Mouse (Mus musculus): Measurements from ENCODE around the gene Pom121l2. TPM values are rescaled to one million over a fixed set of nuclear protein-coding genes. Genes with fewer than 3 reads are reported as not detected.

The Pom121l2 gene
- polyA plus RNA-seq, 1 experiment from 2014 or later, result not detected

DNA sequence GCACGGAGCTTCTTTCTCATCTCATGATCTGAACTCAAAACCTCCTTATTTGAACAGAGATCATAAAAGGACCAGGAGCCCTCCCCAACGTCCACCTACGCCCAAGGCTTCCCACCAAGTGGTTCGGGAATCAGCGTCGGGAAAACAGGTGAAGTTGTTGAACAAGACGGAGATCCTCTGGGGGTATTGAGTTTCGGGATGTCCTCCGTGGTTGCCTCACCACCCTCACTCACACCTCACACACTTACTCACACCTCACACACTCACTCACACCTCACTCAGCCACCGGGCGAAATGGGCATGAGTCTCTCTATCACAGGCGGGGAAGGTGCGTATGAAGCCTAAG is 15.8 kb downstream of the Pom121l2 start:
- H3K9me3 ChIP-seq (replicated peaks), result no peaks in the 10 kb centered on the region
- peaks cover 35% of the 10 kb centered on the region for H3K4me1 ChIP-seq
- no peak for DNase-seq (ENCODE audit: low spot score)
- no peak overlapping the region for H3K27ac ChIP-seq (replicated peaks)
- under 1% methylated on average over 13 of the region's 13 CpGs for WGBS
- H3K27me3 ChIP-seq (ENCODE audit: low read depth, poor library complexity, severe bottlenecking), result peaks cover 90% of the 10 kb centered on the region
- no peaks in the 10 kb centered on the region for H3K36me3 ChIP-seq
- H3K4me3 ChIP-seq, result peak overlapping the region; percentile 55

DNA sequence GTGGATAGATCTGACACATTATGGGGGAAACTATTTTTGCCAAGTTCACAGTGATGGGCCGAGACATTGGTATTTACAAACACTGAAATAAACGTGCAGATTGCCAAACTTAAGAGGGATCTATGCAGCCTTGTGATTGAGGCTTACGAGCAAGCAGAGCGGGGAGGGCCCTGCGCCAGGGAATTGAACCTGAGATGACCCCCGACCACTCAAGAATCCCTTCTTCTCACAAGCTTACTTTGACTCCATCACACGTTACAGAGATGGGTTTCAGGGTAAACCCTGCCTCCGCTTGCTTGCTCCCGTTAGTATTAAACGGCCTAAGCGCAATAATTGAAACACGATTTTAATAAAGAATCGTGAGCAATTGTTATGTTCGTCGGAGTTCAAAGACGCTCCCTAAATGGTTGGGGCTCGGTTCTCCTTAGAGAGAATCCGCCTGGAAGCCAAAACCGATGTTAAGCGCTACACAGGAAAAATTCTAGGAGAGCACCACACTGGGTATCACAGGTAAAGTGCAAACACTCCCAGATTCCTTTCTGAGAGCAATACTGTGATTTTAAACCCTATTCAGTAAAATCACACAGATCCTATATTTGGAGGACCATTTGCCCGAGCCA is 16.3 kb downstream of the Pom121l2 start:
- Histone ChIP-seq H3K4me3 (peak overlapping the region; percentile 55), H3K27ac (replicated peaks) (no peak overlapping the region), H3K27me3 (ENCODE audit: low read depth, poor library complexity, severe bottlenecking) (peaks cover 93% of the 10 kb centered on the region), H3K36me3 (no peaks in the 10 kb centered on the region), H3K4me1 (peaks cover 35% of the 10 kb centered on the region), H3K9me3 (replicated peaks) (no peaks in the 10 kb centered on the region)
- peak; percentile 30 for DNase-seq (ENCODE audit: low spot score)
- under 1% methylated on average over 21 of the region's 21 CpGs for whole genome bisulfite sequencing

- no peak for DNase-seq (ENCODE audit: low spot score)
- WGBS, result 4% methylated on average over 4 of the region's 4 CpGs
- H3K27ac ChIP-seq (replicated peaks), result no peak overlapping the region
- H3K4me1 ChIP-seq, result peaks cover 35% of the 10 kb centered on the region
- no peaks in the 10 kb centered on the region for H3K36me3 ChIP-seq
- peaks cover 95% of the 10 kb centered on the region for H3K27me3 ChIP-seq (ENCODE audit: low read depth, poor library complexity, severe bottlenecking)
- no peaks in the 10 kb centered on the region for H3K9me3 ChIP-seq (replicated peaks)
- H3K4me3 ChIP-seq, result peak overlapping the region; percentile 55
These were observed 16.8 kb downstream of the Pom121l2 start for GRCm38 (mm10) chr13:21997821-21998220.

DNA sequence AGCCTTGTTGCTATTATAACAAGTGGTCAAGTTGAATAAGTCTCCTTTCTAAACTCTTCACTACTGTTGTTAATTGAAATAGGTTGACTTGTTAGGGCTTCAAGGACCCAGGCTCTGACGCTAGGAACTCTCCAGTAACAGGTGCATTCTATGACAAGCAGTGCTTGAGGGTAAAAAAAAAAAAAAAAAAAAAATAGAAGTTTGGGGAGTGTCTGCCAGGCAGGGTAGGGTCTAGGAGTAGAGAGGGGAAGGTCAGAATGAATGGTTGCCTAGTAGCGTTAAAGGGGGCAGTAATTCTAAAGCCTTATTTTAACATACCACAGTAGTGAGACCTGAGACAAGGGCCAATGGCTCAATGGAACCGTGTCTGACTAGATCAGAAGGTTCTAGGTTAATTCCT is 17.4 kb downstream of the Pom121l2 start:
- WGBS, result 18% methylated on average over 3 of the region's 3 CpGs
- peak; percentile 12 for DNase-seq (ENCODE audit: low spot score)
- H3K9me3 ChIP-seq (replicated peaks), result no peaks in the 10 kb centered on the region
- no peak overlapping the region for H3K27ac ChIP-seq (replicated peaks)
- no peaks in the 10 kb centered on the region for H3K36me3 ChIP-seq
- no peak overlapping the region for H3K4me3 ChIP-seq
- peaks cover 96% of the 10 kb centered on the region for H3K27me3 ChIP-seq (ENCODE audit: low read depth, poor library complexity, severe bottlenecking)
- peaks cover 35% of the 10 kb centered on the region for H3K4me1 ChIP-seq

GRCm38 (mm10) chr13:21999147-21999546 is 18.2 kb downstream of the Pom121l2 start:
- Histone ChIP-seq H3K4me3 (no peak overlapping the region), H3K4me1 (peaks cover 35% of the 10 kb centered on the region), H3K27ac (replicated peaks) (no peak overlapping the region), H3K36me3 (no peaks in the 10 kb centered on the region), H3K27me3 (ENCODE audit: low read depth, poor library complexity, severe bottlenecking) (peaks cover 96% of the 10 kb centered on the region), H3K9me3 (replicated peaks) (no peaks in the 10 kb centered on the region)
- WGBS, result 33% methylated on average over 4 of the region's 4 CpGs
- no peak for DNase-seq (ENCODE audit: low spot score)

DNA sequence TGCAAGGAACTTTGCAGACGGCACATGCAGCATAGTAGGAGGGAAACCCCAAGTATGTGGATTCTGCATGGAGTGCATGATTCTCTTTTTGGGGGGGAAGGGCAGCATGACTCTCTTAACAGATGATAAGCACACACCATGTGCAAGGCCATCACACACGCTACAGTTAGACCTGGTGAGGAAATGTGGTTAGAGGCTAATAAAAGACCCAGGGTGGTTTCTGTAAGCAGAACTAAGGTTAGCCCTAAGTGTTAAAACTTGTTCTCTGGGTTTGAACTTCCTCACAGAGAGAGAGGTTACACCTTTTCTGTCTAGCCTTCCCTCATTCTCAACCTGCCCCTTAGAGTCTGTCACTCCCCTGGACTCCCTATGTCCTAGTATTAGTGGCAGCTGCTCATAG is 20.4 kb downstream of the Pom121l2 start:
- H3K27me3 ChIP-seq (ENCODE audit: low read depth, poor library complexity, severe bottlenecking), result peaks cover 100% of the 10 kb centered on the region
- H3K36me3 ChIP-seq, result no peaks in the 10 kb centered on the region
- H3K4me1 ChIP-seq, result peaks cover 24% of the 10 kb centered on the region
- H3K9me3 ChIP-seq (replicated peaks), result no peaks in the 10 kb centered on the region
- H3K4me3 ChIP-seq, result no peak overlapping the region
- WGBS, result 55% methylated on average over 2 of the region's 2 CpGs
- no peak for DNase-seq (ENCODE audit: low spot score)
- no peak overlapping the region for H3K27ac ChIP-seq (replicated peaks)

GRCm38 (mm10) chr13:22001823-22002222 is 20.8 kb downstream of the Pom121l2 start:
- no peak for DNase-seq (ENCODE audit: low spot score)
- no peak overlapping the region for H3K27ac ChIP-seq (replicated peaks)
- H3K4me1 ChIP-seq, result peaks cover 25% of the 10 kb centered on the region
- H3K4me3 ChIP-seq, result no peak overlapping the region
- 32% methylated on average over 5 of the region's 5 CpGs for WGBS
- H3K36me3 ChIP-seq, result no peaks in the 10 kb centered on the region
- H3K27me3 ChIP-seq (ENCODE audit: low read depth, poor library complexity, severe bottlenecking), result peaks cover 100% of the 10 kb centered on the region
- H3K9me3 ChIP-seq (replicated peaks), result no peaks in the 10 kb centered on the region

DNA sequence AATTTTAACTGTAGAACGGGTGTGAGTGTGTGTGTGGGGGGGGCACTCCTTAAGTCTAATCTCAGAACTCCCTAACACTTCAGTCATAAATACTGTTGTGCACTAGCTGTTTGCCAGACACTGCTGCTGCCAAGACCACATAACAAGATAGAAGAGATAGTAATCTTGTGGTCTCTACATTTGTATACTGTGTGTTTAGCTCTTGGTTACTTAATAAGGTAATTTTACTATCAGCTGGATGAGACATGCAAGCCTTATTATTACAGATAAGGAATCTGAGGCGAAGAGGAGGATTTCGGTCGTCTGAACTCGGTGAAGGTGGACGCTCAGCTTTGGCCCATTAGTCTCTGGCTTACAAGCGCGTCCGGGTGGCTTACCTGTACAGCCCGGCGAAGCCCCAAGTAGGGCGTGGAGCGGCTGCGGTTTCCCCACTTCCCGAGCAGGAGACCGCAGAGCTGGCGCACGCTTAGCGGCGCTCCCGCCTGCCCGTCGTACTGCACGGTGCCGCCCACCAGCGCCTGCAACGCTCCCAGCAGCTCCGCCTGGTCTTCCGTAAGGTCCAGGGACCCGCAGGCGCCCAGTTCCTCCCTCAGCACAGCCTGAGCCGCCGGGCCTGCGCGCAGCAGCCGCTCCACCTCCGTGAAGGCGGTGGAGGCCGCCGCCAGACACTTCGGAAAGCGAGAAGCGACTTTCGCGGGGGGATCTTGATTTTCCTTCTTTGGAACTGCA is 24.8 kb downstream of the Pom121l2 start:
- DNase-seq (ENCODE audit: low spot score), result peak; percentile 64
- H3K4me1 ChIP-seq, result peaks cover 20% of the 10 kb centered on the region

DNA sequence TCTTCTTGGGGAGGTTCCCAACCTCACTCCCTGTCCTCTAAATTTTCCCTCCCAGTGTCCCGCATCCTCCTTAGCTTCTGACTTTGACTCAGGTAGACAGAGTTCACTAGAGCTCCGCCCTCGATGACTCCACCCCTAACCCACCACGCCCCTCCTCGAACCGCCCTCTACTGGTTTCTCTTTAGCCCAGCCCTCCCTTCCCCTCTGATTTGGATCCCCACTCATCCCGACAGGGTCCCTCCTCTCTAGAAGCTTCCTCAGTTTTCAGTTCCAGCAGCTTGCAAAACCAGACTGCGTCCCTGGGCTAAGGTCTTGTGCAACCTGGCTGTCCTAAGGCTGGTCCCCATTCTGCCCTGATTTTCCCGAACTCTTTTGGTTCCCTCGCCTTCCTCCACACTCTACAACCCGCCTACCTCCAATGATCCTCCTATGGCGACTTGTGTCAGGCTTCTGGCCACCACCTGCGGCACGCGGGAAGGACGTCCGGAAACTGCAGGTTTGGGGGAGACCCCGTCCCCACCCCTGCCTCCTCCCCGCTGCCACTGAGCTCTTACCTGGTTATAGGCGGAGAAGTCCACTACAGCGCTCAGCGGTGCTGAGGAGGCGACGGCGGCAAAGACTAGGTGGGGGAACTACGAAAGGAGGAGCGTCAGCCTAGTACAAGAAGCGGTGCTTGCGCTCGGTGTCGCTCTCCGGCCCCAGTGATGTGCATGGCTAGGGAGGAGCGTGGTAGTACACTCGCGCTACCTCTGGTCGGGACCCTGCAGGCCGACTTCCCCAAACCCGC is 25.5 kb downstream of the Pom121l2 start:
- under 1% methylated on average over 38 of the region's 38 CpGs for WGBS
- DNase-seq (ENCODE audit: low spot score), result peak; percentile 67
- no peaks in the 10 kb centered on the region for H3K36me3 ChIP-seq

More for the DNA sequence above, 24.8 kb downstream of the Pom121l2 start:
- WGBS, result under 1% methylated on average over 45 of the region's 45 CpGs
- Histone ChIP-seq H3K9me3 (replicated peaks) (no peaks in the 10 kb centered on the region), H3K4me3 (peak overlapping the region; percentile 65), H3K27me3 (ENCODE audit: low read depth, poor library complexity, severe bottlenecking) (peaks cover 100% of the 10 kb centered on the region), H3K36me3 (no peaks in the 10 kb centered on the region), H3K27ac (replicated peaks) (no peak overlapping the region)

GRCm38 (mm10) chr13:22007121-22007510 is 26.1 kb downstream of the Pom121l2 start:
- Histone ChIP-seq H3K27ac (replicated peaks) (no peak overlapping the region), H3K36me3 (no peaks in the 10 kb centered on the region), H3K4me3 (peak overlapping the region; percentile 65), H3K9me3 (replicated peaks) (no peaks in the 10 kb centered on the region), H3K27me3 (ENCODE audit: low read depth, poor library complexity, severe bottlenecking) (peaks cover 100% of the 10 kb centered on the region), H3K4me1 (peaks cover 20% of the 10 kb centered on the region)
- DNase-seq (ENCODE audit: low spot score), result no peak
- WGBS, result 2% methylated on average over 18 of the region's 18 CpGs

More for the DNA sequence above, 25.5 kb downstream of the Pom121l2 start:
- Histone ChIP-seq H3K27me3 (ENCODE audit: low read depth, poor library complexity, severe bottlenecking) (peaks cover 100% of the 10 kb centered on the region), H3K27ac (replicated peaks) (no peak overlapping the region), H3K4me3 (peak overlapping the region; percentile 65), H3K9me3 (replicated peaks) (no peaks in the 10 kb centered on the region), H3K4me1 (peaks cover 20% of the 10 kb centered on the region)

DNA sequence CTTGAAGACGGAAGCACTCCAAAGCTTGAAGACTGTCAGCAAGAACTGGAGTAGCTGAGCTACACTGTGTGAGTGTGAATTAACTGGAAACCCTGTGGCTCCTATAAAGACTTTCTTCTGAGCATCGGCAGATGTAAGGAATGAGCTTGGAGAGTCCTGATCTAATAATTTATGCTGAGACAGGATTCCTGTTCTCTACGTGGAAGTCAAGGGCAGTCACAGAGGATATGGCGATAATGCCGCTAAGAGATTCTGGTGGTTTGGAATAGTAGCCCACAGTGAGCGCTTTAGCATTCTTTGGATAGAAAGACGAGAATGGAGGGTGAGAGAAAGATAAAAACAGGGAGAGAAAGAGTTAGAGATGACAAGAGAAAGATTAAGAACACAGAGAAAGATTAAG is 26.9 kb downstream of the Pom121l2 start:
- no peak for DNase-seq (ENCODE audit: low spot score)
- Histone ChIP-seq H3K4me3 (no peak overlapping the region), H3K27me3 (ENCODE audit: low read depth, poor library complexity, severe bottlenecking) (peaks cover 100% of the 10 kb centered on the region), H3K4me1 (peaks cover 20% of the 10 kb centered on the region), H3K27ac (replicated peaks) (no peak overlapping the region), H3K9me3 (replicated peaks) (no peaks in the 10 kb centered on the region), H3K36me3 (no peaks in the 10 kb centered on the region)
- WGBS, result 51% methylated on average over 7 of the region's 7 CpGs

DNA sequence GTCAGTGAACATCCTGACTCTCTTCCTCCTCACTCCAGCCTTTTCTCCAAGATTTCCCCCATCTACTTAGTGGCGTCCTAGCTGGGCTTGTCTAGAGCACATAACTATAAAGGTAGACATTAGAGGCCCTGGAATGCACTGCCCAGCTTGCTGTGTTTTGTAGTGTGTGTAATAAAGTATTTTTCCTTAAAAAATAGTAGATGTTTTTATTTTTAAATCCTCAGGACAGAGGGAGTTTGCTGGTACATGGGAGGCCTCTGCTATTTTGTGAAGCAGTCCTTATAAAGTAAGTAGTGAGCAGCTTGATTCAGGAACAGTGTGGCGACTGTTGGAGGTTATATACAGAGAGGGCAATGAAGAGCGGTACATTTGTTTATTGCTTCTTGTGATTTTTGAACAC is 27.7 kb downstream of the Pom121l2 start:
- WGBS, result 72% methylated on average over 3 of the region's 3 CpGs
- no peak overlapping the region for H3K4me3 ChIP-seq
- no peaks in the 10 kb centered on the region for H3K9me3 ChIP-seq (replicated peaks)
- no peak overlapping the region for H3K27ac ChIP-seq (replicated peaks)
- peaks cover 100% of the 10 kb centered on the region for H3K27me3 ChIP-seq (ENCODE audit: low read depth, poor library complexity, severe bottlenecking)
- H3K4me1 ChIP-seq, result peaks cover 22% of the 10 kb centered on the region
- DNase-seq (ENCODE audit: low spot score), result no peak
- no peaks in the 10 kb centered on the region for H3K36me3 ChIP-seq

DNA sequence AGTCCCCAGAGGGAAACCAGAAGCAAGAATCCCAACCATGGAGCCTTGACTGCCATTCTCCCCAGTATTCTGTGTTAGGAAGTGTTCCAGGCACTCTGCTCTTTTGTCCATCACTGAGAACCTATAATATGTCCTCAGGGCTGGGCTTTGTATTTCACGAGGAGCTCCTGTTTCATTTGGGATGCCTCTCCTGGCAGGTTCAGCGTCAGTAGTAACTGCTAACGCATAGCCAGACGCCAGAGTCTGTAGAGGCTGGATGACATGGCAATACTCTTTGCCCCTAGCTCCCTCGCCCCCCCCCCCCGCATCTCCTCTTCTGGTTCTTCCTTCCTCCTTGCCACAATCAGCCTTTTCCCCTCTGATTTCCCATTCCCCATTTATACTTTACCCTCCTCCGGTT is 28.6 kb downstream of the Pom121l2 start, which contains the start of gene Prss16:
TSS of gene Prss16 (minus strand) at position 101 of the 400 bp plus-strand sequence.
- DNase-seq (ENCODE audit: low spot score), result no peak
- Histone ChIP-seq H3K4me1 (peaks cover 31% of the 10 kb centered on the region), H3K27ac (replicated peaks) (no peak within 1 kb of the TSS), H3K36me3 (no peaks in the 10 kb centered on the region), H3K4me3 (no peak within 1 kb of the TSS), H3K9me3 (replicated peaks) (no peaks in the 10 kb centered on the region), H3K27me3 (ENCODE audit: low read depth, poor library complexity, severe bottlenecking) (peaks cover 100% of the 10 kb centered on the region)
- WGBS, result 32% methylated on average over 5 of the region's 7 CpGs
